Mouse (Mus musculus) MEL (cell line): Measurements from ENCODE around the gene Nr2f2.

Experiments used
- BHLHE40 ChIP-seq: IDR thresholded peaks from 2 replicates; pipeline ENCODE4 v1.6.1; 2012; ENCODE audit warnings: low read depth, mild to moderate bottlenecking, inconsistent platforms, low read length, improper control_type of control experiment, borderline replicate concordance
- CHD1 ChIP-seq: IDR thresholded peaks from 2 replicates; pipeline ENCODE4 v1.6.1; 2012; ENCODE audit warnings: low read depth, mild to moderate bottlenecking, inconsistent platforms, low read length, improper control_type of control experiment
- CTCF ChIP-seq, 3 experiments: IDR thresholded peaks in 2 of 3; conservative IDR thresholded peaks in 1 of 3; 2 replicates each; pipeline ENCODE4 v1.5.1; 2011 to 2012; ENCODE audit warnings: low read length in 3 of 3, low read depth in 2 of 3, mild to moderate bottlenecking in 2 of 3, improper control_type of control experiment in 1 of 3, inconsistent platforms in 1 of 3, mixed read lengths in 1 of 3, moderate library complexity in 1 of 3; ENCODE audit not compliant: control insufficient read depth in 1 of 3, insufficient read depth in 1 of 3, poor library complexity in 1 of 3, severe bottlenecking in 1 of 3
- ELF1 ChIP-seq: IDR thresholded peaks from 2 replicates; pipeline ENCODE4 v1.6.1; 2014; ENCODE audit warnings: low read depth, mild to moderate bottlenecking, inconsistent platforms, low read length, improper control_type of control experiment, moderate library complexity
- EP300 ChIP-seq, 2 experiments: IDR thresholded peaks; 2 replicates each; pipeline ENCODE4 v1.6.1; 2011; ENCODE audit warnings: improper control_type of control experiment in 2 of 2, low read length in 2 of 2, low read depth in 1 of 2, mild to moderate bottlenecking in 1 of 2
- HCFC1 ChIP-seq: IDR thresholded peaks from 2 replicates; pipeline ENCODE4 v1.6.1; 2012; ENCODE audit warnings: low read depth, mild to moderate bottlenecking, inconsistent platforms, low read length, improper control_type of control experiment, moderate library complexity
- MAX ChIP-seq: IDR thresholded peaks from 2 replicates; pipeline ENCODE4 v1.6.1; 2011; ENCODE audit warnings: low read length, improper control_type of control experiment
- MAZ ChIP-seq: IDR thresholded peaks from 2 replicates; pipeline ENCODE4 v1.6.1; 2012; ENCODE audit warnings: low read depth, mild to moderate bottlenecking, inconsistent platforms, low read length, improper control_type of control experiment
- POLR2A ChIP-seq, 2 experiments: IDR thresholded peaks; 2 replicates each; pipeline ENCODE4 v1.6.1; 2011 to 2012; ENCODE audit warnings: low read length in 2 of 2, mild to moderate bottlenecking in 2 of 2, control low read depth in 1 of 2, improper control_type of control experiment in 1 of 2, low read depth in 1 of 2, moderate library complexity in 1 of 2; ENCODE audit not compliant: control insufficient read depth in 1 of 2, insufficient read depth in 1 of 2, poor library complexity in 1 of 2
- POLR2AphosphoS2 ChIP-seq: IDR thresholded peaks from 2 replicates; pipeline ENCODE4 v1.6.1; 2011; ENCODE audit warnings: low read length, improper control_type of control experiment
- TBP ChIP-seq: IDR thresholded peaks from 2 replicates; pipeline ENCODE4 v1.8.0; 2011; ENCODE audit warnings: low read depth, low read length, improper control_type of control experiment
- USF1 ChIP-seq: IDR thresholded peaks from 2 replicates; pipeline ENCODE4 v1.6.1; 2014; ENCODE audit warnings: low read depth, mild to moderate bottlenecking, inconsistent platforms, low read length, improper control_type of control experiment, moderate library complexity
- ZKSCAN1 ChIP-seq: IDR thresholded peaks from 2 replicates; pipeline ENCODE4 v1.6.1; 2012; ENCODE audit warnings: low read depth, mild to moderate bottlenecking, inconsistent platforms, low read length, improper control_type of control experiment, moderate library complexity
- ZNF384 ChIP-seq: IDR thresholded peaks from 2 replicates; pipeline ENCODE4 v1.6.1; 2012; ENCODE audit warnings: low read depth, mild to moderate bottlenecking, inconsistent platforms, low read length, improper control_type of control experiment

DNA sequence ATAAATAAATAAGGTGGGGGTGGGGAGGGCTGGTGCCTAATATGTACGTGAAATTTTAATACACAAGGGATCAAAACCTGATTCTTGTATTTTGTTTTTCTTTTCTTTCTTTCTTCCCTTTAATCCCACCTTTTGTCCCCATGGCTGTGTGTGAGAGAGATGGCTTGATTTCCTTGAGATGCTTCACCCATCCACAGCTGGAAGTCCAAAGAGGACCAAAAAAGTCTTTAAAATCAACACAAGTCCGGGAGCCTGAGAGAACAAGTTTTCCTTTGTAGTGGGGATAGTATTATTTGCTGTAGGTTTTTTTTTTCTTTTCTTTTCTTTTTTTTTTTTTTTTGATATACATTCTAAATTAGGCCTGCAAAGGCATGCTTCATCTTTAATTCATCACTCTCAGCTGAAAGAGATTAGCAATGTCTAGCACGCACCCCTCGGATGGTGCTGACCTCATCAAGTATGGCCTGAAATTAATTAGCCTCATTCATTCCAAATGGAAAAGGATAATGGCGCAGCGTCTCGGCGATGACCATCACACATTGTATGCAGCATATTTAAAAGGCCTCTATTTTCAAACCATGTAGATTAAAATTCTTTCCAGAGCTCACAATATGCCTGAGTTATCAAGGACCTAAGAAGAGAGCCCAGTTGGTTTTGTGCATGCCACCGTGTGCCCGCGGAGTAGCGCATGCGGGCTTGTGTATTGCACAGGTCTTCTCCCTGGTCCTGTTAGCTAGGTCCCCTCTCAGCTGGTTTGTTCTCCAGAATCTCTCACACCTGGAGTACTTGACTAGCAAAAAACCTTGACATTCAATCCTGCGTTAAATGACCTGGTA is 15.1 kb upstream of the Nr2f2 start:
- TF ChIP-seq CTCF (IDR thresholded peaks at IDR 0.05 in 2 of 3, conservative IDR thresholded peaks at IDR 0.05 in 1 of 3; ENCODE audit: control insufficient read depth in 1 of 3, insufficient read depth in 1 of 3, low read depth in 2 of 3, low read length in 3 of 3, poor library complexity in 1 of 3, severe bottlenecking in 1 of 3), result no peak
- no peak for TF ChIP-seq ELF1
- TF ChIP-seq EP300 (IDR thresholded peaks at IDR 0.05; ENCODE audit: low read depth in 1 of 2, low read length in 2 of 2), result no peak
- TF ChIP-seq TBP, result no peak
- TF ChIP-seq USF1, result no peak
- no peak for TF ChIP-seq POLR2A (IDR thresholded peaks at IDR 0.05; ENCODE audit: control insufficient read depth in 1 of 2, insufficient read depth in 1 of 2, low read depth in 1 of 2, low read length in 2 of 2, poor library complexity in 1 of 2)
- TF ChIP-seq HCFC1, result no peak
- no peak for TF ChIP-seq ZKSCAN1
- no peak for TF ChIP-seq BHLHE40
- no peak for TF ChIP-seq MAZ
- TF ChIP-seq CHD1, result no peak
- no peak for TF ChIP-seq ZNF384
- TF ChIP-seq POLR2AphosphoS2, result no peak
- TF ChIP-seq MAX, result no peak
